Mouse (Mus musculus): ENCODE measurements at regions not wholly inside any gene's neighbourhood (a gene's known extent, or its start where the extent isn't known, plus 50 kb on each side); places are given as distances from the start of the nearest gene placed in this dataset.

- no peak for TF ChIP-seq POLR2A (IDR thresholded peaks at IDR 0.05; ENCODE audit: insufficient read depth, low read depth, low read length)
- no peak for TF ChIP-seq CTCF (IDR thresholded peaks at IDR 0.05; ENCODE audit: insufficient read depth, low read depth, low read length)
These were observed 113.3 kb upstream of the Pkdcc start for GRCm38 (mm10) chr17:83101756-83102155.

All from olfactory bulb, adult 2 months (tissue).